11 mouse cellular contexts compared by ENCODE assay signal in genomic region chr4:138361370-138361821, GRCm38 (mm10). TPM values are rescaled to one million over a fixed set of nuclear protein-coding genes. Genes with fewer than 3 reads are reported as not detected.
DNase-seq lines count a peak whose midpoint lies in the region; ATAC-seq and TF ChIP-seq lines count a peak whose summit lies in the region.
"Had no signal": no experiment of that assay in that cellular context is flagged by ENCODE, and none has a peak within 500 bp of the region (broad histone marks: within the 10 kb centered on the region; RNA-seq: fewer than 3 reads in every experiment).

No protein-coding gene starts in this region.

- intact Hi-C loops in left cerebral cortex, postnatal 25 days (cut with DNase I): no loop called here

- H3K4me3 ChIP-seq in intestine, embryonic 15.5 days (replicated peaks): no peak overlapping the region
- no peak overlapping the region for H3K4me3 ChIP-seq in intestine, postnatal 0 days (ENCODE audit: low read depth, low read length)
- no peak overlapping the region for H3K4me3 ChIP-seq in forebrain, embryonic 15.5 days
- no peak overlapping the region for H3K4me3 ChIP-seq in midbrain, postnatal 0 days (ENCODE audit: low read depth, low read length)

- no peak overlapping the region for H3K9ac ChIP-seq in intestine, embryonic 15.5 days
- H3K9ac ChIP-seq in intestine, postnatal 0 days (ENCODE audit: low read depth, low read length): no peak overlapping the region
- H3K9ac ChIP-seq in forebrain, embryonic 15.5 days (replicated peaks): peak overlapping the region; percentile 22; the same call in 1 of the 2 replicates
- no peak overlapping the region for H3K9ac ChIP-seq in midbrain, postnatal 0 days (replicated peaks; ENCODE audit: low read length, poor library complexity, severe bottlenecking)

- no peaks in the 10 kb centered on the region for H3K4me1 ChIP-seq in intestine, embryonic 15.5 days (replicated peaks)
- no peaks in the 10 kb centered on the region for H3K4me1 ChIP-seq in intestine, postnatal 0 days (replicated peaks; ENCODE audit: control insufficient read depth, insufficient read depth, low read length)
- H3K4me1 ChIP-seq in forebrain, embryonic 15.5 days: peaks cover 8% of the 10 kb centered on the region
- no peaks in the 10 kb centered on the region for H3K4me1 ChIP-seq in midbrain, postnatal 0 days (ENCODE audit: insufficient read depth, low read length)

- no peak overlapping the region for H3K27ac ChIP-seq in intestine, embryonic 15.5 days
- H3K27ac ChIP-seq in intestine, postnatal 0 days (ENCODE audit: low read depth, low read length): no peak overlapping the region
- H3K27ac ChIP-seq in forebrain, embryonic 15.5 days (replicated peaks): peak overlapping the region; percentile 39
- H3K27ac ChIP-seq in midbrain, postnatal 0 days (ENCODE audit: low read depth, low read length): peak overlapping the region; percentile 60; the same call in 1 of the 2 replicates

- 14% methylated on average over 11 of the region's 11 CpGs for WGBS in intestine, embryonic 15.5 days
- WGBS in intestine, postnatal 0 days: 32% methylated on average over 11 of the region's 11 CpGs
- 2% methylated on average over 11 of the region's 11 CpGs for WGBS in forebrain, embryonic 15.5 days
- WGBS in midbrain, postnatal 0 days: 5% methylated on average over 11 of the region's 11 CpGs

- peak; percentile 50; the same call in 1 of the 2 replicates for ATAC-seq in intestine, embryonic 15.5 days
- ATAC-seq in intestine, postnatal 0 days: no peak
- peak; percentile 86 for ATAC-seq in cerebellum, adult (ENCODE audit: insufficient number of reproducible peaks, low FRiP score, low TSS enrichment)
- no peak; the same call in 1 of the 2 replicates for ATAC-seq in forebrain, embryonic 15.5 days (replicated peaks)
- no peak for ATAC-seq in midbrain, postnatal 0 days (ENCODE audit: low FRiP score)
- ATAC-seq: inflammation-experienced regulatory T-cells, adult 6 months had no signal

- no peaks in the 10 kb centered on the region for H3K36me3 ChIP-seq in intestine, embryonic 15.5 days
- no peaks in the 10 kb centered on the region for H3K36me3 ChIP-seq in intestine, postnatal 0 days (ENCODE audit: control insufficient read depth, insufficient read depth)
- H3K36me3 ChIP-seq in forebrain, embryonic 15.5 days: no peaks in the 10 kb centered on the region
- H3K36me3 ChIP-seq in midbrain, postnatal 0 days (ENCODE audit: insufficient read depth, low read length): no peaks in the 10 kb centered on the region

- no peaks in the 10 kb centered on the region for H3K27me3 ChIP-seq in intestine, embryonic 15.5 days (replicated peaks)
- no peaks in the 10 kb centered on the region for H3K27me3 ChIP-seq in intestine, postnatal 0 days (replicated peaks; ENCODE audit: control insufficient read depth, insufficient read depth, low read length)
- H3K27me3 ChIP-seq in forebrain, embryonic 15.5 days: no peaks in the 10 kb centered on the region
- no peaks in the 10 kb centered on the region for H3K27me3 ChIP-seq in midbrain, postnatal 0 days (ENCODE audit: insufficient read depth, low read length)

- no peak for TF ChIP-seq CTCF in intestine, postnatal 0 days (IDR thresholded peaks at IDR 0.05; ENCODE audit: low read depth)
- no peak for TF ChIP-seq CTCF in midbrain, postnatal 0 days (IDR thresholded peaks at IDR 0.05)

- no peaks in the 10 kb centered on the region for H3K9me3 ChIP-seq in intestine, embryonic 15.5 days
- no peaks in the 10 kb centered on the region for H3K9me3 ChIP-seq in intestine, postnatal 0 days (ENCODE audit: control insufficient read depth)
- no peaks in the 10 kb centered on the region for H3K9me3 ChIP-seq in forebrain, embryonic 15.5 days
- no peaks in the 10 kb centered on the region for H3K9me3 ChIP-seq in midbrain, postnatal 0 days (ENCODE audit: low read length)

- H3K4me2 ChIP-seq in intestine, embryonic 15.5 days (replicated peaks): 0 out of 2 replicates have a peak overlapping the region, but pooled peaks have one; percentile 22
- no peak overlapping the region for H3K4me2 ChIP-seq in intestine, postnatal 0 days (replicated peaks; ENCODE audit: low read depth)
- peak overlapping the region; percentile 20; the same call in 1 of the 2 replicates for H3K4me2 ChIP-seq in forebrain, embryonic 15.5 days (replicated peaks)
- H3K4me2 ChIP-seq in midbrain, postnatal 0 days (ENCODE audit: low read depth, low read length, poor library complexity, severe bottlenecking): no peak overlapping the region; the same call in 1 of the 2 replicates
- H3K4me2 ChIP-seq: liver, embryonic 11.5 days had no signal

- DNase-seq in midbrain, postnatal 0 days (ENCODE audit: low spot score): peak; percentile 69
- no peak for DNase-seq in adipocyte (ENCODE audit: low spot score)
- DNase-seq in left cerebral cortex, postnatal 25 days (ENCODE audit: low spot score in 2 of 2): no peak
- no peak for DNase-seq in yolk sac, embryonic 10.5 days (ENCODE audit: low spot score)
- DNase-seq: thymus, postnatal 25 days had no signal

RNA-seq across cellular contexts. Expression of gene Cda, which starts 6.4 kb away (rescaled TPM):
- 26.5 and 30.5 TPM in 2 replicates for polyA plus RNA-seq in intestine, embryonic 15.5 days (2015; fragmentation: Nextera tagmentation; extraction: Ambion mirVana)
- 37.5 and 41.7 TPM in 2 replicates for polyA plus RNA-seq in intestine, postnatal 0 days (2015; fragmentation: Nextera tagmentation; extraction: Ambion mirVana)
- 1.4 and 2.2 TPM in 2 replicates for polyA plus RNA-seq in forebrain, embryonic 15.5 days (2015; fragmentation: Nextera tagmentation; extraction: Ambion mirVana)
- total RNA-seq in midbrain, postnatal 0 days (2014; rRNA removed): 9.1 and 9.6 TPM in 2 replicates
- polyA plus RNA-seq in midbrain, postnatal 0 days (2015; fragmentation: Nextera tagmentation; extraction: Ambion mirVana): 9.2 and 12.2 TPM in 2 replicates
- total RNA-seq in left cerebral cortex, postnatal 25 days (2021): 1 to 10 TPM; 1.7 to 2.1 TPM
- polyA plus RNA-seq: inflammation-experienced regulatory T-cells, adult 6 months had no signal

RNA-seq across cellular contexts. Expression of gene Fam43b, which starts 34.9 kb away (rescaled TPM):
- 0.05 TPM in 1 of 2 replicates, not detected in the other for polyA plus RNA-seq in intestine, embryonic 15.5 days (2015; fragmentation: Nextera tagmentation; extraction: Ambion mirVana)
- not detected in 2 replicates for polyA plus RNA-seq in intestine, postnatal 0 days (2015; fragmentation: Nextera tagmentation; extraction: Ambion mirVana)
- 4.7 and 7.2 TPM in 2 replicates for polyA plus RNA-seq in forebrain, embryonic 15.5 days (2015; fragmentation: Nextera tagmentation; extraction: Ambion mirVana)
- total RNA-seq in midbrain, postnatal 0 days (2014; rRNA removed): 18.7 and 24.0 TPM in 2 replicates
- 20.1 and 21.6 TPM in 2 replicates for polyA plus RNA-seq in midbrain, postnatal 0 days (2015; fragmentation: Nextera tagmentation; extraction: Ambion mirVana)
- 10 to 100 TPM; 27.8 to 34.8 TPM for total RNA-seq in left cerebral cortex, postnatal 25 days (2021)
- polyA plus RNA-seq: inflammation-experienced regulatory T-cells, adult 6 months had no signal

RNA-seq across cellular contexts. Expression of gene Pink1, which starts 35.3 kb away (rescaled TPM):
- 35.9 and 36.1 TPM in 2 replicates for polyA plus RNA-seq in intestine, embryonic 15.5 days (2015; fragmentation: Nextera tagmentation; extraction: Ambion mirVana)
- polyA plus RNA-seq in intestine, postnatal 0 days (2015; fragmentation: Nextera tagmentation; extraction: Ambion mirVana): 65.8 and 71.7 TPM in 2 replicates
- polyA plus RNA-seq in forebrain, embryonic 15.5 days (2015; fragmentation: Nextera tagmentation; extraction: Ambion mirVana): 89.6 and 98.5 TPM in 2 replicates
- 255 and 261 TPM in 2 replicates for total RNA-seq in midbrain, postnatal 0 days (2014; rRNA removed)
- 149 and 150 TPM in 2 replicates for polyA plus RNA-seq in midbrain, postnatal 0 days (2015; fragmentation: Nextera tagmentation; extraction: Ambion mirVana)
- total RNA-seq in left cerebral cortex, postnatal 25 days (2021): 100 to 1,000 TPM; 261 to 283 TPM

RNA-seq across cellular contexts. Expression of gene Ddost, which starts 56.9 kb away (rescaled TPM):
- polyA plus RNA-seq in intestine, embryonic 15.5 days (2015; fragmentation: Nextera tagmentation; extraction: Ambion mirVana): 379 and 414 TPM in 2 replicates
- polyA plus RNA-seq in intestine, postnatal 0 days (2015; fragmentation: Nextera tagmentation; extraction: Ambion mirVana): 177 and 178 TPM in 2 replicates
- polyA plus RNA-seq in forebrain, embryonic 15.5 days (2015; fragmentation: Nextera tagmentation; extraction: Ambion mirVana): 178 and 183 TPM in 2 replicates
- 203 and 215 TPM in 2 replicates for total RNA-seq in midbrain, postnatal 0 days (2014; rRNA removed)
- 207 and 220 TPM in 2 replicates for polyA plus RNA-seq in midbrain, postnatal 0 days (2015; fragmentation: Nextera tagmentation; extraction: Ambion mirVana)
- 10 to 100 TPM; 94.8 to 96.3 TPM for total RNA-seq in left cerebral cortex, postnatal 25 days (2021)

Comparison
In these comparisons a context has a peak if more than half of its experiments do, and no peak if none do; other contexts are left out.
1. ATAC-seq: peak in intestine, embryonic 15.5 days (single experiment) and cerebellum, adult (single experiment); none in intestine, postnatal 0 days (single experiment), forebrain, embryonic 15.5 days (single experiment) and midbrain, postnatal 0 days (single experiment).
2. H3K4me2 ChIP-seq: peak in intestine, embryonic 15.5 days (single experiment) and forebrain, embryonic 15.5 days (single experiment); none in intestine, postnatal 0 days (single experiment) and midbrain, postnatal 0 days (single experiment).
3. H3K27ac ChIP-seq: peak in forebrain, embryonic 15.5 days (single experiment) and midbrain, postnatal 0 days (single experiment); none in intestine, embryonic 15.5 days (single experiment) and intestine, postnatal 0 days (single experiment).